Mouse (Mus musculus): ENCODE measurements at regions not wholly inside any gene's neighbourhood (a gene's known extent, or its start where the extent isn't known, plus 50 kb on each side); places are given as distances from the start of the nearest gene placed in this dataset.

DNA sequence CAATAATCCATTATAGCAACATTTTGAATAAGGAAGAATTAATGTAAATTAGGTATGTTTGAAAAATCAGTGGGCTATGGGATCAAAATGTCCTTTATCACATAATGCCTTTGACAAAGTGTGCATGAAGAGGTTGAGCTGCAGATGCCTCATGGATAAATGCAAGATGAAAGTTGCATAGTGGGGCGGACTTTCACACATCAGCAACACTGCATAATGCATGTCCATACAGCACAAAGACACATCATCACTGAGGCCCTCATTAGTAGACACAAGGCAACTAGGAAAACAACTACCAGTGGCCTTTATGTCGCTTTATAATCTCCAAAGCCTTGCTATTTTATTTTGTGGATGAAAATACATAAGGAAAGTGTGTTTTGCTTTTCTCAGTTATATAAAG, 105.8 kb upstream of the Rap2b start:
- no peak for DNase-seq (ENCODE audit: low read depth, low spot score)

DNA sequence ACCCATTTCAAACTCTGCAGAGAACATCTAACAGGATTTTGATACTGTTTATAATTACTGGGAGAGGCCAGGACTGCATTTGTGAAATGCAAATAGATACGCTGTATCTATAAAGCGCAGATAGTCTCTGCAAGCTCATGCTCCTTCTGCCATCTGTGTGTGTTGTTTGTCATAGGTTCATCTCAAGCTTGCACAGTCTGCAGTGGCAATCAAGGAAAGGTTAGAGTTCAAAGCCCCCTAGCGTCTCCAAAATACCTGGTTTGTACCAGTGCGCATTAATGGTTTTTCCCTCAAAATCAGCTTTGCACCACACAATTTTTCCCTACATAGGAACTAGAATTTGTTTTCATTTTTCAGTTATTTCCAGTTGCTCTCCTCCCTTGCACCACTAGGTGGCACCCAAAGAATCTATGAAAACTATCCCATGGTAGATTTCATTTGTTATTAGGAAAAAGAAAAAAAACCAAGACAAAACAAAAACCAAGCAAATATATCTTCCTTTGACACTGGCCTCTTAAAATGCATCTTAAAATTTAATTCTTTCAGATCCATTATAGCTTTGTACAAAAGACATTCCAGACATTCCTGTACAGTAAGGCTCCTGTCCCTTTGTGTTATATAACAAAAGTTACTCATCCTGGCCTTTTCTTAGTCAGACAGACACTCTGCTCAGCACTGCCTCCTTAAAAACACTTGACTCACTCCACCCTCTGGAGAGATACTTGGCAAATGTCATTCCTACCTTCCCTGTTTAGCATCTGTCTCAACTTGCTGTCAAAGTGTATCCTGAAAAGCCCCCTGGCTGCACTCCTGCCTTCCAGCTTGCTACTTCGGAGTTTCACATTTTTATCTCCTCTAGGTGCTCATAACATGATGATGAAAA, 92.7 kb upstream of the Rap2b start:
- no peak for DNase-seq (ENCODE audit: low read depth, low spot score)

DNA sequence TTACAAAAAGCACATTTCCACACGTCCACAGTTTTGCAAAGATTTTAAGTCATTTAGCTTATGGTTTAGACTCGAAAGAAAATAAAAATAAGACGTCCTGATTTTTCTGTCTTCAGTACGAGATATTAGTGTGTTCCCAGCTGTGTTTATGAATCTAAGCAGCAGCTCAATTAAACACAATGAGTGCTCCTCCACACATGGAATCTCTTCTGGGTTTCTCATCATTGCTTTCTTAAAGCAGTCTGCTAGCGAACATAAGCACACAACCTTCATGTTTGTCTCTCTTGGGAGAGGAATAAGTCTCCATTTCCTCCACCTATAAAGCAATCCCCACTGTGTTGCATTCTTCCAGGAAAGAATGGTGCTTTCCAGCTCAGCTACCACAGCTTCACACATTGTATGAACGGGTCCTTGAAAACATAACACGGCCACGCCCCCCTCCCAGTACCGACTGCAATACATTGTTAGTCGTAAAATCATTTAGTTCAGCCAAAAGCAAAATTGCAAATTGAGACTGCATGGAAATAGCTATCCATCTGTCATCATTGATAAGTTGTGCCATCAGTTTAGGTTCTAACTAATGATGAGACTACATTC, 75.4 kb upstream of the Rap2b start:
- DNase-seq (ENCODE audit: low read depth, low spot score): no peak

DNA sequence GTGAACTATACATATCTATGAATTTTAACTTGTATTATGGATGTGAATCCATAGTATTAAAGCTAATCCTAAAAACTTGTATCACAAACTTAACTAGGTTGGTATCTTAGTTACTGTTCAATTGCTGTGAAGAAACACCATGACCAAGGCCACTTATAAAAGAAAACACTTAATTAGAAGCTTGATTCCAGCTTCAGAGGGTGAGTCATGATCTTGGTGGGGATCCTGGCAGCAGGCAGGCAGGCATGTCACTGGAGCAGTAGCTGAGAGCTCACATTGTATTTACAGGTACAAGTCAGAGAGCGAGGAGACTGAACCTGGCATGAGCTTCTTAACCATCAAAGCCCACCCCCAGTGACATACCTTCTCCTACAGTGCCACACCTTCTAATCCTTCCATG, 73.2 kb upstream of the Rap2b start:
- DNase-seq (ENCODE audit: low read depth, low spot score): no peak

DNA sequence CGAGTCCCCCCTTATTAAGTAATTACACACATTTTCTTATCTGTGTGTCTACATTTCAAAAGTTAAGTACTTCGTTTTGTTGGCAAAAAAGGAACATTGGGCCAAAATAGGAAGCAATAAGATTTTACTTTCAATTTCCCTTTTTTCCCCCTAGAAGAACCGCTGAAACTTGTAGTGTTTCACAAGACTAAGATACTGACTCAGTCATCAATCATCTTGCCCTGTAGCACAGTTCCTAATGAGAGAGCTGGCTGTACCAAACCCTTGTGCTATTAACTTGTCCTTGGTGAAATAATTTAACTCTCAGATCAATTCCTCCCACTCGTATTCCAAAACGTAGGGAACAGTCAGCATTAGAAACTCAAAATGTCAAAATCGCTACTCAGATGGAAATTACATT, 66.6 kb upstream of the Rap2b start:
- no peak for DNase-seq (ENCODE audit: low read depth, low spot score)

DNA sequence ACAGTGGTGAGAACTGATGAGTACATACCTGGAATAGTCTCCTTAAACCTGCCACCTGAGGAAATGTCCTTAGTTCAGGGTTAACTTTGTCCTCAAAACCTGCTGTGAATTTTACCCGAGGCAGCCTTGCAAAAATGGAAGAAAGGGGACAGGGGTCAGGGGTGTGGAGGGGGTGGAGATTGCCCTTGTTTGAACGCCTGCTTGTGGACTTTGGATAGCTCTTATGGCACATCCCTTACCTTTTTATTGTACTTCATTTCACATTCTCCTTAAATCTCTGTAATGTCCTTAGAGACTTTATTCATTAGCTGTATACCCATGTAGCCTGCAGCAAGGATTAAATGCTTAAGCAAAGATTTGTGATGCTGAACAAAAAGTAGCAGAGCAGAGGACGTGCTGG, 64.1 kb upstream of the Rap2b start:
- no peak for DNase-seq (ENCODE audit: low read depth, low spot score)

DNA sequence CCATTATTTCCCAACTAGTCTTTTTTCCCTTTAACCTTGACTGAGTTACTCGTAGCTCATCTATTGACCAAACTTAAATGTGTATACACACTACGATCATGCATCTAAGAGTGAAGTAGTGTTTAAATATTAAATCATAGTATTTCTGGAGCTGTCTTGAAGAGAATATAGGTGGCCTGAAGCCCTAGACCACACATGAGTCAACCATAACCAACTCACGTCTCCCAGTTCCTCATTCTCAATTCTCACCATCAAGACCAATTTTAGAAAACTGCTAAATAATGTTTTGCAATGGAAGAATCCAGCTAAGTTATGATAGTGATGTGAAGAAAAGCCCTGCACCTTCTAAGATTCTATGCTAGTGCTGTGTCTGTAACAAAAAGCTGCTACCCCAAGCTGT, 59.2 kb upstream of the Rap2b start:
- no peak for DNase-seq (ENCODE audit: low read depth, low spot score)

DNA sequence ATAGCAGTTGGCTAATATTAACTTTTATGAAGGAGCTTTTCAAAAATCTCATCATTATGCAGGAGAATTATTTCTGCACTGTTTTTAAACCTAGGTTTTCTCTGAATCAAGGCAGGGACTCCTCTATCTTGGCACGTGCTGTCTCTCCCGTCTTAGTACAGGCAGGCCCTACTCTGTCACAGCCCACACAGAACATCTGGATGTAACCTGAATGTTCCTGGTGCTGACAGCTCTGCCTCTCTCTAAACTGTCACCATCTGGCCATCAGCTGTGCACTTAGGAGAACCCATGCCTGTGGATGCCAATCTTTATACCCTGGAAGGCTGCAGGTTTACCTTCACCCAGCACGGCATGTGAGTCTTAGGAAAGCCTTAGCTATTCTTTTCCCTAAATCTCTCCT, 58.0 kb upstream of the Rap2b start:
- DNase-seq (ENCODE audit: low read depth, low spot score): no peak

DNA sequence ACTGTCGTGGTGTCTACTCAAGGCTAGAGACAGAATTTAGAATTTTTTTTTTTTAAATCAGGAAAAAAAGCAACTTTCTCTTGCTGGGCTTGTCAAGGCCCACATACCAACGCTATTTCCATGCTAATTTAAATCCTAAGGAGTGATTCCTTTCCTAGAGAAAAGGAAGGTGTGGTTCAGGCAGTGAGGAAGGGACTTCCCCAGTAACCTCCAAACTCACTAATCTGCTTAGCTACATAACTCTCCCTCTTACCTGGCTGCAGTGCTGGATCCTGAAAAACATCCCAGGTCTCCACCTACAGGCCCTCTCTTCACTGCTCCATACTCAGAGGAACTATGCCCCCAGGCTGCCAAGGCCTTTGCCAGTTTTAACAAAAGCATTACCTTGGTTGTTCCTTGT, 55.1 kb upstream of the Rap2b start:
- no peak for DNase-seq (ENCODE audit: low read depth, low spot score)

DNA sequence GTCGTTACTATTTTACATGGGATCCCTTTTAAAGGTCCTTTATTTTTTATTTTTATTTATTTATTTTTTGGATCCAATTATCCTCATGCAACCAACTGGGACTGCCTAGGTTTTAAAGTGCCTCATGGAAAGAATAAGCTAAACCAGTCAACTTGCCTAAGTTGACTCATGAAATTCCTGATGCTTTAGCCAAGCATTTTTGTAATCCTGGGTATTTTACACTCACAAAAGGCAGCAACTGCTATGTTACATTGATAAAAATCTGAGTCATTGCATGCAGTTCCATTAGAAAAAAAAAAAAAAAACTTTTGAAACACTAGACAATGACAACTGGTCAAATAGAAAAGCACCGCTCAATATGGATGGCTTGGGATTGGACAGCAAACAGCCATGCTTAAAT, 52.7 kb upstream of the Rap2b start:
- no peak for DNase-seq (ENCODE audit: low read depth, low spot score)

DNA sequence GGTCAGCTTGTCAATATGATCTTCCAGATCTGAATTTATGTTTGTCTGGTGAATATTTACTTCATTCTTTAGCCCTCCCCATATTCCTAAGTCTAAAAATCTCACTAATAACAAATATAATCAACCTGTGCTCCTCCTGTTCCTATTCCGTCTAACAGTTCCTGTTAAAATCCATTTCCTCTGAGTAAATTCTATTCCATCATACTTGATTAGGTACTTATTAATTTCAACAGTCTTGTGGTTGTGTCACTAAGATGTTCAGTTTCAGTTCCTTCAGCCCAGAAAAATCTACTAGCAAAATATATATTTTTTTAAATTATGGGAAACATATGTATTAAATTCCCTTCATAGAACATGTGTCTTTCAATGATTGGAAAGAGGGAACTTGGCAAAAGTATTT, 52.2 kb upstream of the Rap2b start:
- DNase-seq (ENCODE audit: low read depth, low spot score): no peak

Measured in c-Kit-negative CD71-positive TER-119-positive erythroid progenitor cells, embryonic 14.5 days (primary cell).